Mouse (Mus musculus) ES-E14 (cell line): Measurements from ENCODE around the gene Gm49027.

ENCODE experiments used
- CHD2 ChIP-seq: IDR thresholded peaks from 2 replicates; pipeline ENCODE4 v1.6.1; 2014; ENCODE audit warnings: mild to moderate bottlenecking, low read depth, low read length, inconsistent platforms
- ZC3H11A ChIP-seq: IDR thresholded peaks from 2 replicates; pipeline ENCODE4 v1.6.1; 2012; ENCODE audit warnings: low read depth, mild to moderate bottlenecking, inconsistent platforms, low read length, borderline replicate concordance
- ZNF384 ChIP-seq: IDR thresholded peaks from 2 replicates; pipeline ENCODE4 v1.6.1; 2012; ENCODE audit warnings: low read depth, low read length, inconsistent platforms

GRCm38 (mm10) chr5:123501973-123502372 is 23.3 kb downstream of the Gm49027 start:
- no peak for TF ChIP-seq ZC3H11A
- TF ChIP-seq ZNF384 = no peak
- TF ChIP-seq CHD2 = no peak
